Mouse (Mus musculus): ENCODE measurements around the gene Chga. TPM values are rescaled to one million over a fixed set of nuclear protein-coding genes. Genes with fewer than 3 reads are reported as not detected.
A peak's percentile ranks its signal among the peaks of the same experiment; 100 is the strongest.

The Chga gene
- polyA plus RNA-seq, 1 experiment from 2014 or later = 0.88 TPM

- H3K9me3 ChIP-seq (ENCODE audit: control insufficient read depth, low read length) = no peaks in the 10 kb centered on the region
- H3K36me3 ChIP-seq (ENCODE audit: control insufficient read depth, insufficient read depth, low read length) = no peaks in the 10 kb centered on the region
- 6% methylated on average over 11 of the region's 11 CpGs for WGBS
- no peak overlapping the region for H3K27ac ChIP-seq (ENCODE audit: low read depth, low read length)
- H3K4me3 ChIP-seq (ENCODE audit: low read depth, low read length) = no peak overlapping the region
- peaks cover 24% of the 10 kb centered on the region for H3K27me3 ChIP-seq (replicated peaks; ENCODE audit: control insufficient read depth, insufficient read depth, low read length)
- ATAC-seq (replicated peaks; ENCODE audit: low FRiP score) (peak; percentile 53; the same call in 1 of the 2 replicates), DNase-seq (ENCODE audit: low spot score) (peak; percentile 81)
- H3K9ac ChIP-seq (ENCODE audit: low read depth, low read length) = no peak overlapping the region
- no peaks in the 10 kb centered on the region for H3K4me1 ChIP-seq (replicated peaks; ENCODE audit: control insufficient read depth, insufficient read depth, low read length)
- 0 out of 2 replicates have a peak overlapping the region, but pooled peaks have one; percentile 18 for H3K4me2 ChIP-seq
These were observed 4.2 kb upstream of the Chga start for GRCm38 (mm10) chr12:102550529-102550928.

- Histone ChIP-seq H3K36me3 (ENCODE audit: control insufficient read depth, insufficient read depth, low read length) (no peaks in the 10 kb centered on the region), H3K9me3 (ENCODE audit: control insufficient read depth, low read length) (no peaks in the 10 kb centered on the region), H3K4me2 (0 out of 2 replicates have a peak overlapping the region, but pooled peaks have one; percentile 18), H3K4me3 (ENCODE audit: low read depth, low read length) (no peak overlapping the region), H3K27me3 (replicated peaks; ENCODE audit: control insufficient read depth, insufficient read depth, low read length) (peaks cover 27% of the 10 kb centered on the region), H3K4me1 (replicated peaks; ENCODE audit: control insufficient read depth, insufficient read depth, low read length) (no peaks in the 10 kb centered on the region), H3K27ac (ENCODE audit: low read depth, low read length) (no peak overlapping the region), H3K9ac (ENCODE audit: low read depth, low read length) (no peak overlapping the region)
- DNase-seq (ENCODE audit: low spot score) (no peak), ATAC-seq (replicated peaks; ENCODE audit: low FRiP score) (peak; percentile 81)
- 67% methylated on average over 3 of the region's 3 CpGs for WGBS
These were observed 3.6 kb upstream of the Chga start for GRCm38 (mm10) chr12:102551186-102551585.

DNA sequence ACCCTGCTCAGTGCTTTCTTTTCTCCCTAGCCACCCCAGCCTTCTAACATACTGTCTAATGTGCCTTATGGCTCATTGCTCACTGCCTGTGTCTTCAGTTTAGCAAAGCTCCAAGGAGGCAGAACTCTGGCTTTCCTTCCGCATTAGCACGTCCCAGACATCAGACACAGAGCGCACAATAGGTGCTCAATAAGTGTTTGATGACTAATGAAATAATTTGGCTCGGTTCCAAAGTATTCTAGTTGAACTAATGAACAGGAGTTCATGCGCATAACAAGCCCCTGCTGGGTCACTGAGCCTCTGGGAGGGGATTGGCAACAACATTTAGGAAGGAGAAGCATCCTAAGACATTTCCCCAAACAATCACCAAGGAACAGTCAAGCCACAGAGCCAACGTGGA is 2.8 kb upstream of the Chga start:
- Histone ChIP-seq H3K9ac (ENCODE audit: low read depth, low read length) (no peak overlapping the region), H3K4me1 (replicated peaks; ENCODE audit: control insufficient read depth, insufficient read depth, low read length) (no peaks in the 10 kb centered on the region), H3K4me3 (ENCODE audit: low read depth, low read length) (no peak overlapping the region), H3K9me3 (ENCODE audit: control insufficient read depth, low read length) (no peaks in the 10 kb centered on the region), H3K27ac (ENCODE audit: low read depth, low read length) (no peak overlapping the region), H3K4me2 (no peak overlapping the region), H3K36me3 (ENCODE audit: control insufficient read depth, insufficient read depth, low read length) (no peaks in the 10 kb centered on the region), H3K27me3 (replicated peaks; ENCODE audit: control insufficient read depth, insufficient read depth, low read length) (peaks cover 27% of the 10 kb centered on the region)
- WGBS = 72% methylated on average over 6 of the region's 6 CpGs
- ATAC-seq (replicated peaks; ENCODE audit: low FRiP score) = no peak
- DNase-seq (ENCODE audit: low spot score) = no peak

- H3K4me3 ChIP-seq (ENCODE audit: low read depth, low read length) = no peak overlapping the region
- H3K36me3 ChIP-seq (ENCODE audit: control insufficient read depth, insufficient read depth, low read length) = no peaks in the 10 kb centered on the region
- no peaks in the 10 kb centered on the region for H3K4me1 ChIP-seq (replicated peaks; ENCODE audit: control insufficient read depth, insufficient read depth, low read length)
- H3K9me3 ChIP-seq (ENCODE audit: control insufficient read depth, low read length) = no peaks in the 10 kb centered on the region
- no peak overlapping the region for H3K27ac ChIP-seq (ENCODE audit: low read depth, low read length)
- 68% methylated on average over 14 of the region's 14 CpGs for WGBS
- DNase-seq (ENCODE audit: low spot score) (no peak), ATAC-seq (replicated peaks; ENCODE audit: low FRiP score) (no peak)
- peaks cover 27% of the 10 kb centered on the region for H3K27me3 ChIP-seq (replicated peaks; ENCODE audit: control insufficient read depth, insufficient read depth, low read length)
- H3K9ac ChIP-seq (ENCODE audit: low read depth, low read length) = no peak overlapping the region
- no peak overlapping the region for H3K4me2 ChIP-seq
These were observed 979 bp upstream of the Chga start for GRCm38 (mm10) chr12:102553705-102554275.

DNA sequence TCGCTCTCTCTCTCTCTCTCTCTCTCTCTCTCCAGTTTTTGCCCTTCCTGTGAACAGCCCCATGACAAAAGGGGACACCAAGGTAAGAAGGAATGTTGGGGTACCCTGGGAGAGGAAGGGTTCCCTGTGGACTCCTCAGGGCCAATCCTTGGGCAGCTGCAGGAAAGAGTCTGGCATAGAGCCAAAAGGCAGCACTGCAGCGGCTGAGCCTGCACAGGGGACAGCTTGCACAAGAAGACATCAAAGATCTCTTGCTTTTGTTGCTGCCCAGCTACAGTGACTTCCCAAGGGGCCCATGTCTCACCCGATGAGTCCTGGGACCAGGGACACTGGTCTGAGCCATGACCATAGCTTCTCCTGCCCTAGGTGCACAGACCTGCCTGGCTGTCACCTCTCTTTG is 1.1 kb downstream of the Chga start:
- Histone ChIP-seq H3K9me3 (ENCODE audit: control insufficient read depth, low read length) (no peaks in the 10 kb centered on the region), H3K4me1 (replicated peaks; ENCODE audit: control insufficient read depth, insufficient read depth, low read length) (no peaks in the 10 kb centered on the region), H3K4me3 (ENCODE audit: low read depth, low read length) (no peak overlapping the region), H3K4me2 (no peak overlapping the region), H3K36me3 (ENCODE audit: control insufficient read depth, insufficient read depth, low read length) (no peaks in the 10 kb centered on the region), H3K9ac (ENCODE audit: low read depth, low read length) (no peak overlapping the region), H3K27me3 (replicated peaks; ENCODE audit: control insufficient read depth, insufficient read depth, low read length) (peaks cover 27% of the 10 kb centered on the region), H3K27ac (ENCODE audit: low read depth, low read length) (no peak overlapping the region)
- DNase-seq (ENCODE audit: low spot score) = no peak
- ATAC-seq (replicated peaks; ENCODE audit: low FRiP score) = no peak
- 72% methylated on average over 3 of the region's 3 CpGs for WGBS

- WGBS = 83% methylated on average over 5 of the region's 5 CpGs
- Histone ChIP-seq H3K9me3 (ENCODE audit: control insufficient read depth, low read length) (no peaks in the 10 kb centered on the region), H3K4me3 (ENCODE audit: low read depth, low read length) (no peak overlapping the region), H3K9ac (ENCODE audit: low read depth, low read length) (no peak overlapping the region), H3K27ac (ENCODE audit: low read depth, low read length) (no peak overlapping the region), H3K4me1 (replicated peaks; ENCODE audit: control insufficient read depth, insufficient read depth, low read length) (no peaks in the 10 kb centered on the region), H3K36me3 (ENCODE audit: control insufficient read depth, insufficient read depth, low read length) (no peaks in the 10 kb centered on the region), H3K4me2 (no peak overlapping the region), H3K27me3 (replicated peaks; ENCODE audit: control insufficient read depth, insufficient read depth, low read length) (peaks cover 27% of the 10 kb centered on the region)
- ATAC-seq (replicated peaks; ENCODE audit: low FRiP score) = no peak
- no peak for DNase-seq (ENCODE audit: low spot score)
These were observed 2.6 kb downstream of the Chga start for GRCm38 (mm10) chr12:102557372-102557771.

DNA sequence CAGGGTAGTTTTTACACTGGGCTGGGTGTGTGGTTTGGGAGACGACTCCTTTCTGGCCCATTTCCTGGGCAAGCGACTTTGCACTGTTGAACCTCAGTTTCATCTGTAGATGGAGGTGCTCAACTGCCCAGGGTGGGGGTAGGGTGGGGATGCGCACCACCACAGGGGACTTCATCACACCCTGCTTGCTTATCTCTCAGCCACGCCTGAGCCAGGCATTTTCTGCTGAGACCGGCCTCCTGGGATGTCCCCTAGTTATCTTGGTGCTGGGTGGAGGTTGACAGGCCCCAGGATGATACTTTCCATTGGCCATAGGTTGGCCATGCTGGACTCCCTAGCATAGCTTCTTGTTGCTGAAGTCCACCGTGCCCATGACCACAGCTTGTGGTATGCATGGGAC is 10.3 kb downstream of the Chga start:
- DNase-seq (ENCODE audit: low spot score) (no peak), ATAC-seq (replicated peaks; ENCODE audit: low FRiP score) (peak; percentile 86)
- no peaks in the 10 kb centered on the region for H3K36me3 ChIP-seq (ENCODE audit: control insufficient read depth, insufficient read depth, low read length)
- no peak overlapping the region for H3K27ac ChIP-seq (ENCODE audit: low read depth, low read length)
- H3K4me2 ChIP-seq = no peak overlapping the region
- H3K4me1 ChIP-seq (replicated peaks; ENCODE audit: control insufficient read depth, insufficient read depth, low read length) = 0 out of 2 replicates have a peak, but pooled peaks cover 10% of the 10 kb centered on the region
- no peaks in the 10 kb centered on the region; the same call in 1 of the 2 replicates for H3K27me3 ChIP-seq (replicated peaks; ENCODE audit: control insufficient read depth, insufficient read depth, low read length)
- no peak overlapping the region for H3K9ac ChIP-seq (ENCODE audit: low read depth, low read length)
- no peak overlapping the region for H3K4me3 ChIP-seq (ENCODE audit: low read depth, low read length)
- no peaks in the 10 kb centered on the region for H3K9me3 ChIP-seq (ENCODE audit: control insufficient read depth, low read length)
- WGBS = 45% methylated on average over 6 of the region's 6 CpGs

GRCm38 (mm10) chr12:102566951-102567350 is 12.2 kb downstream of the Chga start:
- H3K4me1 ChIP-seq (replicated peaks; ENCODE audit: control insufficient read depth, insufficient read depth, low read length) = 0 out of 2 replicates have a peak, but pooled peaks cover 10% of the 10 kb centered on the region
- DNase-seq (ENCODE audit: low spot score) = no peak
- 67% methylated on average over 2 of the region's 2 CpGs for WGBS
- no peaks in the 10 kb centered on the region for H3K9me3 ChIP-seq (ENCODE audit: control insufficient read depth, low read length)
- no peak for ATAC-seq (replicated peaks; ENCODE audit: low FRiP score)
- no peak overlapping the region for H3K4me3 ChIP-seq (ENCODE audit: low read depth, low read length)
- no peak overlapping the region for H3K4me2 ChIP-seq
- no peaks in the 10 kb centered on the region; the same call in 1 of the 2 replicates for H3K27me3 ChIP-seq (replicated peaks; ENCODE audit: control insufficient read depth, insufficient read depth, low read length)
- H3K36me3 ChIP-seq (ENCODE audit: control insufficient read depth, insufficient read depth, low read length) = no peaks in the 10 kb centered on the region
- H3K9ac ChIP-seq (ENCODE audit: low read depth, low read length) = no peak overlapping the region
- no peak overlapping the region for H3K27ac ChIP-seq (ENCODE audit: low read depth, low read length)

DNA sequence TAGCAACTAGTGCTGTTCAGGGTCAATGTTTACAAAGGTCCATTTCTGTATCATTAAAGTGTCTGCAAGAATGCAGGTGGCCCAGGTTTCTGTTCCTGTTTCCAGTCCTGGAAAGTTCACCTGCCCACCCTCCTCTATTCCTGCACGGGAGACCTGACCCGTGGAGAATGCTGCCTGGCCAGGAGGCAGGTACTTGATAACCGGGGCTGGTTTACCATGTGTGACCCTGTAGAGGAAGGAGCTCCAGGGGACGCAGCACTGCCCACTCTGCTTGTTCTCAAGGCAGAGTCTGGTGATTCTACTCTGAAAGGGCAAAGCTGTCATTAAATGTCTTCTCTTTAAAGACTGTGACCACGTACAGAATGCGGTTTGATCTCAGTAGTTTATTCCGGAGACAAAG is 13.4 kb downstream of the Chga start:
- Histone ChIP-seq H3K9ac (ENCODE audit: low read depth, low read length) (no peak overlapping the region), H3K36me3 (ENCODE audit: control insufficient read depth, insufficient read depth, low read length) (no peaks in the 10 kb centered on the region), H3K4me1 (replicated peaks; ENCODE audit: control insufficient read depth, insufficient read depth, low read length) (0 out of 2 replicates have a peak, but pooled peaks cover 10% of the 10 kb centered on the region), H3K4me2 (no peak overlapping the region), H3K27ac (ENCODE audit: low read depth, low read length) (no peak overlapping the region), H3K27me3 (replicated peaks; ENCODE audit: control insufficient read depth, insufficient read depth, low read length) (no peaks in the 10 kb centered on the region), H3K9me3 (ENCODE audit: control insufficient read depth, low read length) (no peaks in the 10 kb centered on the region), H3K4me3 (ENCODE audit: low read depth, low read length) (no peak overlapping the region)
- DNase-seq (ENCODE audit: low spot score) (no peak), ATAC-seq (replicated peaks; ENCODE audit: low FRiP score) (no peak)
- WGBS = 77% methylated on average over 7 of the region's 7 CpGs
